Comparison of ENCODE assay signal across 10 mouse cellular contexts in genomic region chr19:6126289-6126688, GRCm38 (mm10). TPM values are rescaled to one million over a fixed set of nuclear protein-coding genes. Genes with fewer than 3 reads are reported as not detected.
A peak's percentile ranks its signal among the peaks of the same experiment; 100 is the strongest.
DNase-seq lines count a peak whose midpoint lies in the region; ATAC-seq and TF ChIP-seq lines count a peak whose summit lies in the region.
"Had no signal": no experiment of that assay in that cellular context is flagged by ENCODE, and none has a peak within 500 bp of the region (broad histone marks: within the 10 kb centered on the region; RNA-seq: fewer than 3 reads in every experiment).

No protein-coding gene starts in this region.

- no peak for TF ChIP-seq EP300 in liver, embryonic 14.5 days (IDR thresholded peaks at IDR 0.05; ENCODE audit: low read depth)

- no peaks in the 10 kb centered on the region for H3K36me3 ChIP-seq in thymus, adult 2 months (ENCODE audit: control insufficient read depth, insufficient read depth, low read length)
- H3K36me3 ChIP-seq in liver, embryonic 14.5 days (replicated peaks; ENCODE audit: control insufficient read depth, insufficient read depth, low read depth) = no peaks in the 10 kb centered on the region; the same call in 1 of the 2 replicates

- intact Hi-C loops in gastrocnemius, postnatal 36 days (cut with DNase I) = no loop called here

- WGBS in thymus, adult 2 months = 34% methylated on average over 4 of the region's 4 CpGs
- WGBS in liver, embryonic 14.5 days (ENCODE audit: insufficient replicate concordance) = 16% methylated on average over 4 of the region's 4 CpGs

- peak overlapping the region; percentile 69 for H3K4me2 ChIP-seq in liver, embryonic 14.5 days (ENCODE audit: low read depth)
- H3K4me2 ChIP-seq: limb, embryonic 12.5 days had no signal

- TF ChIP-seq POLR2A in thymus, adult 2 months (IDR thresholded peaks at IDR 0.05; ENCODE audit: control insufficient read depth, extremely low read depth, insufficient read depth, low read length, poor library complexity) = no peak

- no peak overlapping the region for H3K4me3 ChIP-seq in thymus, adult 2 months (ENCODE audit: control insufficient read depth, insufficient read depth, low read length)
- peak overlapping the region; percentile 29 to 66; a peak in 3 of 4 replicates for H3K4me3 ChIP-seq in liver, embryonic 14.5 days (ENCODE audit: insufficient read depth in 1 of 2, low read depth in 2 of 2, low read length in 2 of 2)
- H3K4me3 ChIP-seq: limb, embryonic 12.5 days had no signal

- H3K27me3 ChIP-seq in thymus, adult 2 months (ENCODE audit: control insufficient read depth, insufficient read depth, low read length) = no peaks in the 10 kb centered on the region
- H3K27me3 ChIP-seq in liver, embryonic 14.5 days (ENCODE audit: control insufficient read depth, insufficient read depth, low read length) = no peaks in the 10 kb centered on the region
- H3K27me3 ChIP-seq: limb, embryonic 12.5 days had no signal

- peak overlapping the region; percentile 85 for H3K9ac ChIP-seq in liver, embryonic 14.5 days (replicated peaks)
- H3K9ac ChIP-seq: limb, embryonic 12.5 days had no signal

- no peak overlapping the region for H3K27ac ChIP-seq in thymus, adult 2 months (ENCODE audit: control insufficient read depth, insufficient read depth, low read length)
- H3K27ac ChIP-seq in liver, embryonic 14.5 days = peak overlapping the region; percentile 75
- H3K27ac ChIP-seq: limb, embryonic 12.5 days had no signal

- TF ChIP-seq CTCF in thymus, adult 2 months (IDR thresholded peaks at IDR 0.05; ENCODE audit: borderline replicate concordance, control insufficient read depth, extremely low read depth, insufficient read depth, low read length, poor library complexity) = no peak
- peak; percentile 83 for TF ChIP-seq CTCF in liver, embryonic 14.5 days (IDR thresholded peaks at IDR 0.05; ENCODE audit: low read depth)

- peak; percentile 60 for DNase-seq in gastrocnemius, adult 18-20 months (ENCODE audit: low spot score)
- no peak for DNase-seq in gastrocnemius, postnatal 36 days
- peak; percentile 65 for DNase-seq in thymus, adult 2 months
- DNase-seq in thymus, adult 18-20 months = no peak
- DNase-seq in embryo, embryonic 11 days = peak; percentile 61
- peak; percentile 55 to 69 (median 58) for DNase-seq in liver, embryonic 14.5 days (ENCODE audit: low read depth in 3 of 3, low spot score in 3 of 3)
- DNase-seq in skeletal muscle tissue, adult 2 months (ENCODE audit: low read depth, low spot score) = peak; percentile 32
- DNase-seq in frontal cortex, postnatal 10 days (ENCODE audit: low spot score in 2 of 2) = no peak

- H3K4me1 ChIP-seq in thymus, adult 2 months (replicated peaks; ENCODE audit: control insufficient read depth, insufficient read depth, low read length) = peaks cover 3% of the 10 kb centered on the region
- peaks cover 25 to 37% of the 10 kb centered on the region in 2 experiments for H3K4me1 ChIP-seq in liver, embryonic 14.5 days (replicated peaks; ENCODE audit: control insufficient read depth in 2 of 2, insufficient read depth in 2 of 2, low read length in 1 of 2)

- no peaks in the 10 kb centered on the region for H3K9me3 ChIP-seq in liver, embryonic 14.5 days (ENCODE audit: control insufficient read depth, low read length)
- H3K9me3 ChIP-seq: limb, embryonic 12.5 days had no signal

- ATAC-seq in liver, embryonic 14.5 days (ENCODE audit: insufficient read depth) = no peak

RNA-seq across cellular contexts. Expression of gene Snx15, which starts 1.8 kb away (rescaled TPM):
- 10 to 100 TPM in 1 of 2 experiments, 1 to 10 TPM in 1; 9.7 to 10.9 TPM for total RNA-seq in gastrocnemius, adult 18-20 months (2021)
- 10 to 100 TPM in 1 of 2 experiments, 1 to 10 TPM in 1; 8.6 to 10.6 TPM for total RNA-seq in gastrocnemius, postnatal 36 days (2021)
- polyA plus RNA-seq in thymus, adult 2 months (2012; rRNA removed) = 80.9 and 86.2 TPM in 2 replicates
- polyA plus RNA-seq in liver, embryonic 14.5 days (2012; rRNA removed) = 39.6 and 41.8 TPM in 2 replicates
- 42.2 and 46.2 TPM in 2 replicates for polyA plus RNA-seq in liver, embryonic 14.5 days (2014; fragmentation: Nextera tagmentation; extraction: Ambion mirVana)

RNA-seq across cellular contexts. Expression of gene Sac3d1, which starts 7.8 kb away (rescaled TPM):
- 1 to 10 TPM; 8.6 to 9.7 TPM for total RNA-seq in gastrocnemius, adult 18-20 months (2021)
- 1 to 10 TPM; 8.7 to 9.8 TPM for total RNA-seq in gastrocnemius, postnatal 36 days (2021)
- polyA plus RNA-seq in thymus, adult 2 months (2012; rRNA removed) = 71.3 and 90.1 TPM in 2 replicates
- 18.4 and 25.5 TPM in 2 replicates for polyA plus RNA-seq in liver, embryonic 14.5 days (2012; rRNA removed)
- polyA plus RNA-seq in liver, embryonic 14.5 days (2014; fragmentation: Nextera tagmentation; extraction: Ambion mirVana) = 22.7 and 22.9 TPM in 2 replicates

RNA-seq across cellular contexts. Expression of gene Batf2, which starts 14.5 kb away (rescaled TPM):
- under 1 TPM; 0.37 to 0.43 TPM for total RNA-seq in gastrocnemius, adult 18-20 months (2021)
- total RNA-seq in gastrocnemius, postnatal 36 days (2021) = under 1 TPM; 0.17 to 0.26 TPM
- polyA plus RNA-seq in thymus, adult 2 months (2012; rRNA removed) = 3.6 and 4.6 TPM in 2 replicates
- polyA plus RNA-seq in liver, embryonic 14.5 days (2012; rRNA removed) = 0.35 and 0.57 TPM in 2 replicates
- polyA plus RNA-seq in liver, embryonic 14.5 days (2014; fragmentation: Nextera tagmentation; extraction: Ambion mirVana) = 0.09 TPM in 1 of 2 replicates, not detected in the other
- polyA plus RNA-seq: limb, embryonic 12.5 days had no signal

RNA-seq across cellular contexts. Expression of gene Arl2, which starts 15.1 kb away (rescaled TPM):
- 10 to 100 TPM; 73.7 to 73.9 TPM for total RNA-seq in gastrocnemius, adult 18-20 months (2021)
- 10 to 100 TPM; 51.8 to 62.6 TPM for total RNA-seq in gastrocnemius, postnatal 36 days (2021)
- polyA plus RNA-seq in thymus, adult 2 months (2012; rRNA removed) = 96.1 and 119 TPM in 2 replicates
- 26.1 and 32.8 TPM in 2 replicates for polyA plus RNA-seq in liver, embryonic 14.5 days (2012; rRNA removed)
- polyA plus RNA-seq in liver, embryonic 14.5 days (2014; fragmentation: Nextera tagmentation; extraction: Ambion mirVana) = 22.4 and 27.5 TPM in 2 replicates

RNA-seq across cellular contexts. Expression of gene Naaladl1, which starts 20.7 kb away (rescaled TPM):
- not detected for total RNA-seq in gastrocnemius, adult 18-20 months (2021)
- total RNA-seq in gastrocnemius, postnatal 36 days (2021) = not detected
- 1.8 and 2.1 TPM in 2 replicates for polyA plus RNA-seq in thymus, adult 2 months (2012; rRNA removed)
- 4.3 and 6.4 TPM in 2 replicates for polyA plus RNA-seq in liver, embryonic 14.5 days (2012; rRNA removed)
- polyA plus RNA-seq in liver, embryonic 14.5 days (2014; fragmentation: Nextera tagmentation; extraction: Ambion mirVana) = 1.1 and 1.9 TPM in 2 replicates
- total RNA-seq: common myeloid progenitor, adult 5-6 weeks had no signal

Comparison
In these comparisons a context has a peak if more than half of its experiments do, and no peak if none do; other contexts are left out.
1. DNase-seq: peak in gastrocnemius, adult 18-20 months (single experiment), thymus, adult 2 months (single experiment), embryo, embryonic 11 days (single experiment), liver, embryonic 14.5 days (3 of 3) and skeletal muscle tissue, adult 2 months (single experiment); none in gastrocnemius, postnatal 36 days (0 of 2), thymus, adult 18-20 months (0 of 2) and frontal cortex, postnatal 10 days (0 of 2).